Mouse (Mus musculus): Measurements from ENCODE around the gene Ryr3. TPM values are rescaled to one million over a fixed set of nuclear protein-coding genes. Genes with fewer than 3 reads are reported as not detected.

The Ryr3 gene
- polyA plus RNA-seq, 1 experiment from 2014 or later = 1.4 TPM

GRCm38 (mm10) chr2:113178047-113178446, 38.8 kb downstream of the Ryr3 start:
- H3K4me1 ChIP-seq = no peaks in the 10 kb centered on the region
- no peak overlapping the region for H3K4me3 ChIP-seq
- no peak overlapping the region for H3K9ac ChIP-seq (replicated peaks)
- no peaks in the 10 kb centered on the region for H3K36me3 ChIP-seq
- H3K27ac ChIP-seq (replicated peaks) = no peak overlapping the region
- no peaks in the 10 kb centered on the region for H3K27me3 ChIP-seq
- H3K9me3 ChIP-seq = no peaks in the 10 kb centered on the region
- no peak for ATAC-seq (ENCODE audit: low FRiP score, low read depth)
- H3K4me2 ChIP-seq (replicated peaks) = no peak overlapping the region

- Histone ChIP-seq H3K4me1 (no peaks in the 10 kb centered on the region), H3K27me3 (no peaks in the 10 kb centered on the region), H3K4me2 (replicated peaks) (no peak overlapping the region), H3K4me3 (no peak overlapping the region), H3K9ac (replicated peaks) (no peak overlapping the region), H3K36me3 (no peaks in the 10 kb centered on the region), H3K27ac (replicated peaks) (no peak overlapping the region), H3K9me3 (no peaks in the 10 kb centered on the region)
- 49% methylated on average over 5 of the region's 5 CpGs for WGBS
- ATAC-seq (ENCODE audit: low FRiP score, low read depth) = no peak
Measured at GRCm38 (mm10) chr2:113176337-113176736, 40.6 kb downstream of the Ryr3 start.

GRCm38 (mm10) chr2:113168096-113168495, 48.8 kb downstream of the Ryr3 start:
- no peaks in the 10 kb centered on the region for H3K36me3 ChIP-seq
- 91% methylated on average over 4 of the region's 4 CpGs for WGBS
- ATAC-seq (ENCODE audit: low FRiP score, low read depth) = no peak
- no peak overlapping the region for H3K4me3 ChIP-seq
- H3K27ac ChIP-seq (replicated peaks) = no peak overlapping the region
- H3K9me3 ChIP-seq = no peaks in the 10 kb centered on the region
- no peak overlapping the region for H3K9ac ChIP-seq (replicated peaks)
- H3K4me1 ChIP-seq = no peaks in the 10 kb centered on the region
- H3K27me3 ChIP-seq = no peaks in the 10 kb centered on the region
- no peak overlapping the region for H3K4me2 ChIP-seq (replicated peaks)

- Histone ChIP-seq H3K9ac (replicated peaks) (no peak overlapping the region), H3K4me1 (no peaks in the 10 kb centered on the region), H3K4me2 (replicated peaks) (no peak overlapping the region), H3K4me3 (no peak overlapping the region), H3K27me3 (no peaks in the 10 kb centered on the region), H3K36me3 (no peaks in the 10 kb centered on the region), H3K27ac (replicated peaks) (no peak overlapping the region), H3K9me3 (no peaks in the 10 kb centered on the region)
- WGBS = 88% methylated on average over 5 of the region's 5 CpGs
- ATAC-seq (ENCODE audit: low FRiP score, low read depth) = no peak
Measured at GRCm38 (mm10) chr2:113161494-113161893, 55.4 kb downstream of the Ryr3 start.

DNA sequence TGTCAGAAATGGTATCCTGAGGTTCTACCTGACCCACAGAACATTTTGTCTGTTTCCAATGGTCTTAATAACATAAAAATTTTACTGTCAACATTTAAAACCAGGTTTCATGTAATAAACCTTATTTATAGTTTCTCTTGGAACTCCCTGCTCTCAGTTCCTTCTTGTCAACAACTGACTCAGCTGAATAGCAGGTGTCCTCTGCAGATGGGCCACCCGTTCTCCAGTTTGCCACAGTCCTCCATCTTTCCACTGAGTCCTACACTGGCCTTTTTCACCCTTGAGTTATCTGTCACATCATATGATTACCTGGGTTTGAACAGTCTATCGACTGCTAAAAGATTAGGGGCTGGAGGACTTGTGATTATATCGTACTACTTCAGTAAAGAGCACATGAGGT, 79.1 kb downstream of the Ryr3 start:
- H3K9me3 ChIP-seq = no peaks in the 10 kb centered on the region

DNA sequence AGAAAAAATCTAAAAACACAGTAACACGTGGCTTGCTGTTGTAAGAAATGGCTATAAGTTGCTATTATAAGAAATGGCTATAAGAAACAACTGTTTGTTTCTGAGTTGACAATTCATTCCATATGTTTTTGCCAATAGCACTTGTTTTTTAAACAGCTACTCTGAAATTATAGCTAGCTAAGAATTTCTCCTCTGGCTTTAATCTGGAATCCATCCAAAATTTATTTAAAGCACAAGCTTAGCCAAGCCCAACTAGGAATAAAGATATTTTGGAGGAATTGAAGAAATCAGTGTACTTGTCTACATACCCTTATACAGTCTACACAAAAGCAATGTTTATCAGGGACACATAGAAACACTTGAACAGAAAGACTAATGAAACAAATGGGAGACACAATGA, 93.4 kb downstream of the Ryr3 start:
- 66% methylated on average over 1 of the region's 1 CpGs for WGBS
- Histone ChIP-seq H3K27me3 (no peaks in the 10 kb centered on the region), H3K36me3 (no peaks in the 10 kb centered on the region), H3K9ac (replicated peaks) (no peak overlapping the region), H3K9me3 (no peaks in the 10 kb centered on the region), H3K27ac (replicated peaks) (no peak overlapping the region), H3K4me2 (replicated peaks) (no peak overlapping the region), H3K4me3 (no peak overlapping the region), H3K4me1 (no peaks in the 10 kb centered on the region)
- ATAC-seq (ENCODE audit: low FRiP score, low read depth) = no peak

More for the DNA sequence above, 79.1 kb downstream of the Ryr3 start:
- no peak overlapping the region for H3K4me3 ChIP-seq
- no peak overlapping the region for H3K9ac ChIP-seq (replicated peaks)
- no peak overlapping the region for H3K4me2 ChIP-seq (replicated peaks)
- H3K36me3 ChIP-seq = no peaks in the 10 kb centered on the region
- no peak for ATAC-seq (ENCODE audit: low FRiP score, low read depth)
- H3K27ac ChIP-seq (replicated peaks) = no peak overlapping the region
- 81% methylated on average over 3 of the region's 3 CpGs for WGBS
- no peaks in the 10 kb centered on the region for H3K27me3 ChIP-seq
- no peaks in the 10 kb centered on the region for H3K4me1 ChIP-seq

- Histone ChIP-seq H3K27ac (replicated peaks) (no peak overlapping the region), H3K9me3 (no peaks in the 10 kb centered on the region), H3K4me3 (no peak overlapping the region), H3K9ac (replicated peaks) (no peak overlapping the region), H3K27me3 (no peaks in the 10 kb centered on the region), H3K4me2 (replicated peaks) (no peak overlapping the region), H3K36me3 (no peaks in the 10 kb centered on the region), H3K4me1 (no peaks in the 10 kb centered on the region)
- 92% methylated on average over 1 of the region's 1 CpGs for WGBS
- ATAC-seq (ENCODE audit: low FRiP score, low read depth) = no peak
Measured at GRCm38 (mm10) chr2:113119080-113119479, 97.8 kb downstream of the Ryr3 start.

- Histone ChIP-seq H3K27ac (replicated peaks) (no peak overlapping the region), H3K9me3 (no peaks in the 10 kb centered on the region), H3K27me3 (no peaks in the 10 kb centered on the region), H3K4me3 (no peak overlapping the region), H3K4me2 (replicated peaks) (no peak overlapping the region), H3K9ac (replicated peaks) (no peak overlapping the region), H3K4me1 (no peaks in the 10 kb centered on the region), H3K36me3 (no peaks in the 10 kb centered on the region)
- ATAC-seq (ENCODE audit: low FRiP score, low read depth) = no peak
- WGBS = 84% methylated on average over 2 of the region's 2 CpGs
Measured at GRCm38 (mm10) chr2:113116788-113117187, 100.1 kb downstream of the Ryr3 start.

GRCm38 (mm10) chr2:113115897-113116283, 101.0 kb downstream of the Ryr3 start:
- no peaks in the 10 kb centered on the region for H3K4me1 ChIP-seq
- H3K9ac ChIP-seq (replicated peaks) = no peak overlapping the region
- 93% methylated on average over 4 of the region's 4 CpGs for WGBS
- no peak overlapping the region for H3K4me3 ChIP-seq
- no peak for ATAC-seq (ENCODE audit: low FRiP score, low read depth)
- H3K9me3 ChIP-seq = no peaks in the 10 kb centered on the region
- no peaks in the 10 kb centered on the region for H3K27me3 ChIP-seq
- H3K4me2 ChIP-seq (replicated peaks) = no peak overlapping the region
- H3K27ac ChIP-seq (replicated peaks) = no peak overlapping the region
- H3K36me3 ChIP-seq = no peaks in the 10 kb centered on the region

- ATAC-seq (ENCODE audit: low FRiP score, low read depth) = no peak
- no peak overlapping the region for H3K4me2 ChIP-seq (replicated peaks)
- 82% methylated on average over 4 of the region's 4 CpGs for WGBS
Measured at GRCm38 (mm10) chr2:113115248-113115896, 101.5 kb downstream of the Ryr3 start.

DNA sequence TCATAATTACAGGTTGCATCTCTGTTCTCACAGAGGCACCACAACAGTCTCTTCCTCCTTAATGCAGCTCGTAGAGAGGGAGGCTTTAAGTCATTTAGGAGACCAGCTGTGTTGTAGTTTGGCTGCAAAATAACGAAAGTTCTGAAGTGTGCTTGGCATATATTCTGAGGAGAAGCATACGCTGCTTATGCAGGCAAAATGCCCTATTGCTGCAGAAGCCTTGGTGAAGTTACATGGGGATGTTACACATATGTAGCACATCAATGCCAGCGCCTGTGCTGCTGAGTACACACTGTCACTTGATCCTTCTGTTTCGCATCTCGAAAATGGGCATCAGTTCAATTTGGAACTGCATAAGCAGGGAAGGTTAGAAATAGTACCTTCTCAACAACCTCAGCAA, 112.3 kb downstream of the Ryr3 start:
- 91% methylated on average over 6 of the region's 6 CpGs for WGBS
- Histone ChIP-seq H3K9me3 (no peaks in the 10 kb centered on the region), H3K9ac (replicated peaks) (no peak overlapping the region), H3K36me3 (no peaks in the 10 kb centered on the region), H3K4me2 (replicated peaks) (no peak overlapping the region), H3K4me3 (no peak overlapping the region), H3K4me1 (no peaks in the 10 kb centered on the region), H3K27me3 (no peaks in the 10 kb centered on the region), H3K27ac (replicated peaks) (no peak overlapping the region)
- ATAC-seq (ENCODE audit: low FRiP score, low read depth) = no peak

More at GRCm38 (mm10) chr2:113115248-113115896, 101.5 kb downstream of the Ryr3 start:
- no peak overlapping the region for H3K9ac ChIP-seq (replicated peaks)
- H3K36me3 ChIP-seq = no peaks in the 10 kb centered on the region
- no peaks in the 10 kb centered on the region for H3K9me3 ChIP-seq
- no peaks in the 10 kb centered on the region for H3K27me3 ChIP-seq
- H3K4me3 ChIP-seq = no peak overlapping the region
- H3K4me1 ChIP-seq = no peaks in the 10 kb centered on the region
- no peak overlapping the region for H3K27ac ChIP-seq (replicated peaks)

DNA sequence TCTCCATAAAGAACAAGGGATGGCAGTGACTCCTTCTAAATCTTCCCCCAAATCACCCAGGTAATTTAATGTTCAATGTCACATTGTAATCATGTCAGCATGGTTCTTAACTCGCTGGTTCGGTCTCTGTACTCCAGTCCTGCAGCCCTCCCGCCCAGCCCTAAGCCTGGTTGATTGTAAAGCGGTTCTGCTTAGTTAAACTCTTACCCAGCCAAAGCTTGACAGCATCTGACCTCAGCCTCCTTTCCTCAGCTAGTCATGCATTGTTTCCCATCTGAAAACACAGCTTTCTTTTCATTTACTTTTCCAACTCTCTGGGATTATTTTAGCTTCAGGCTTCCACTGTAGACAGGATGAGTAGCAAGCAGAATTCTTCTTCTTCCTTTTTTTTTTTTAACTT, 121.7 kb downstream of the Ryr3 start:
- no peak overlapping the region for H3K4me2 ChIP-seq (replicated peaks)
- no peak for ATAC-seq (ENCODE audit: low FRiP score, low read depth)
- no peaks in the 10 kb centered on the region for H3K27me3 ChIP-seq
- H3K9ac ChIP-seq (replicated peaks) = no peak overlapping the region
- H3K4me3 ChIP-seq = no peak overlapping the region
- H3K27ac ChIP-seq (replicated peaks) = no peak overlapping the region
- 76% methylated on average over 4 of the region's 4 CpGs for WGBS
- no peaks in the 10 kb centered on the region for H3K9me3 ChIP-seq
- H3K4me1 ChIP-seq = no peaks in the 10 kb centered on the region
- no peaks in the 10 kb centered on the region for H3K36me3 ChIP-seq

DNA sequence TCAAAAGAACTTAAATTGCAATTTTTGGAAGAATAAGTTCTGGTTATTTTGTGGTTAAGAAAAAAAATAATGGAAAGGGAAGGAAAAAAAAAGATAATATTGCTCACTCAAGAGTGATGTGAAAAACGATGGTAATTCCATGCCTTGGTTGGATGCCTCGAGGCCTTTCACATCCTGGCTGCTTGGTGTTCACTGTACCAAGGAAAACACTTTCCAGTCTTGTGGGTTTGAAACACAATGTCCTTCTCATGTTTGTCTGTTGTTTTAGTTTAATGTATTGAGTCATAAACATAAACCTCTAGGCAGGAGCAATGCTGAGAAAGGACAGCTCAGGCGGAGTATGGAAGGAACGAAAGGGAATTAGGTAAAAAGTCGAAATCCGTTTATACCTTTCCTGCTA, 122.8 kb downstream of the Ryr3 start:
- Histone ChIP-seq H3K27ac (replicated peaks) (no peak overlapping the region), H3K4me2 (replicated peaks) (no peak overlapping the region), H3K36me3 (no peaks in the 10 kb centered on the region), H3K9ac (replicated peaks) (no peak overlapping the region), H3K4me3 (no peak overlapping the region), H3K9me3 (no peaks in the 10 kb centered on the region), H3K27me3 (no peaks in the 10 kb centered on the region), H3K4me1 (no peaks in the 10 kb centered on the region)
- WGBS = 94% methylated on average over 6 of the region's 6 CpGs
- no peak for ATAC-seq (ENCODE audit: low FRiP score, low read depth)
